Mouse (Mus musculus): Measurements from ENCODE around the gene Katnb1. TPM values are rescaled to one million over a fixed set of nuclear protein-coding genes. Genes with fewer than 3 reads are reported as not detected.

Gene Katnb1
- total and polyA plus RNA-seq, 3 experiments, result 9.8 to 19.8 (median 13.1) TPM

- H3K27me3 ChIP-seq (replicated peaks), result no peaks in the 10 kb centered on the region
- H3K36me3 ChIP-seq (replicated peaks in 1 of 2; ENCODE audit: control insufficient read depth in 1 of 2, insufficient read depth in 1 of 2, low read length in 1 of 2), result no peaks in the 10 kb centered on the region
- no peak for DNase-seq (ENCODE audit: extremely low read depth)
- no peaks in the 10 kb centered on the region for H3K79me2 ChIP-seq (replicated peaks; ENCODE audit: control insufficient read depth, extremely low read depth, insufficient read depth, poor library complexity, severe bottlenecking)
- H3K9ac ChIP-seq (ENCODE audit: insufficient read depth, low read depth), result no peak overlapping the region
- dilution Hi-C loops (cut with MboI; ENCODE audit: extremely low pct_ligation_motif_present, extremely low pct_unique_long_range_greater_than_20kb, low sequenced_read_pairs), result no loop called here
- H3K4me3 ChIP-seq (replicated peaks in 1 of 3; ENCODE audit: low read depth in 2 of 3, low read length in 2 of 3, poor library complexity in 1 of 3), result no peak overlapping the region
- no peak for TF ChIP-seq UBTF (IDR thresholded peaks at IDR 0.05; ENCODE audit: low read depth, low read length)
- TF ChIP-seq BHLHE40 (IDR thresholded peaks at IDR 0.05; ENCODE audit: low read depth, low read length), result no peak
- TF ChIP-seq MXI1 (IDR thresholded peaks at IDR 0.05; ENCODE audit: low read depth, low read length), result no peak
- TF ChIP-seq MAX (IDR thresholded peaks at IDR 0.05; ENCODE audit: low read length), result no peak
- TF ChIP-seq TBP (conservative IDR thresholded peaks at IDR 0.05; ENCODE audit: low read depth, low read length), result no peak
- TF ChIP-seq TCF12 (IDR thresholded peaks at IDR 0.05; ENCODE audit: low read depth, low read length), result no peak
- no peak for TF ChIP-seq MYC (IDR thresholded peaks at IDR 0.05; ENCODE audit: low read depth, low read length)
- no peak for TF ChIP-seq EP300 (IDR thresholded peaks at IDR 0.05; ENCODE audit: low read length)
- H3K4me2 ChIP-seq (ENCODE audit: insufficient read depth, low read depth, poor library complexity, severe bottlenecking), result no peak overlapping the region
- in situ Hi-C loops (cut with MboI; ENCODE audit: low pct_ligation_motif_present, low pct_unique_long_range_greater_than_20kb, low sequenced_read_pairs), result loop anchor here (10.0 kb wide), 1 partner anchor 68 kb away; the partner anchor contains the start of gene Kifc3
- H3K27ac ChIP-seq (ENCODE audit: insufficient read depth, low read depth), result no peak overlapping the region
- H3K4me1 ChIP-seq (ENCODE audit: control insufficient read depth in 1 of 2, insufficient read depth in 2 of 2), result peaks cover 0 to 27% of the 10 kb centered on the region in 2 experiments; a peak in 2 of 4 replicates
- no peaks in the 10 kb centered on the region for H3K9me3 ChIP-seq (replicated peaks; ENCODE audit: low read length)
Measured at GRCm38 (mm10) chr8:95137201-95137600, 56.2 kb downstream of the Katnb1 start.

- no peak overlapping the region for H3K4me2 ChIP-seq (ENCODE audit: insufficient read depth, low read depth, poor library complexity, severe bottlenecking)
- no peaks in the 10 kb centered on the region for H3K9me3 ChIP-seq (replicated peaks; ENCODE audit: low read length)
- no peaks in the 10 kb centered on the region for H3K79me2 ChIP-seq (replicated peaks; ENCODE audit: control insufficient read depth, extremely low read depth, insufficient read depth, poor library complexity, severe bottlenecking)
- H3K36me3 ChIP-seq (replicated peaks in 1 of 2; ENCODE audit: control insufficient read depth in 1 of 2, insufficient read depth in 1 of 2, low read length in 1 of 2), result no peaks in the 10 kb centered on the region
- no peak overlapping the region for H3K9ac ChIP-seq (ENCODE audit: insufficient read depth, low read depth)
- no peak overlapping the region for H3K27ac ChIP-seq (ENCODE audit: insufficient read depth, low read depth)
- in situ Hi-C loops (cut with MboI; ENCODE audit: low pct_ligation_motif_present, low pct_unique_long_range_greater_than_20kb, low sequenced_read_pairs), result loop anchor here (10.0 kb wide), 1 partner anchor 67 kb away; the partner anchor contains the start of gene Kifc3
- peaks cover 2 to 27% of the 10 kb centered on the region in 2 experiments for H3K4me1 ChIP-seq (ENCODE audit: control insufficient read depth in 1 of 2, insufficient read depth in 2 of 2)
- dilution Hi-C loops (cut with MboI; ENCODE audit: extremely low pct_ligation_motif_present, extremely low pct_unique_long_range_greater_than_20kb, low sequenced_read_pairs), result no loop called here
- DNase-seq (ENCODE audit: extremely low read depth), result no peak
- TF ChIP-seq MXI1 (IDR thresholded peaks at IDR 0.05; ENCODE audit: low read depth, low read length), result no peak
- no peak for TF ChIP-seq EP300 (IDR thresholded peaks at IDR 0.05; ENCODE audit: low read length)
- no peak for TF ChIP-seq SMC3 (IDR thresholded peaks at IDR 0.05; ENCODE audit: low read depth, low read length)
- no peak for TF ChIP-seq NELFE (IDR thresholded peaks at IDR 0.05; ENCODE audit: low read depth, low read length)
- no peak for TF ChIP-seq CHD2 (IDR thresholded peaks at IDR 0.05; ENCODE audit: low read length)
- TF ChIP-seq SIN3A (IDR thresholded peaks at IDR 0.05; ENCODE audit: low read length), result no peak
- TF ChIP-seq NRF1 (IDR thresholded peaks at IDR 0.05; ENCODE audit: low read depth, low read length), result no peak
- no peak overlapping the region for H3K4me3 ChIP-seq (replicated peaks in 1 of 3; ENCODE audit: low read depth in 2 of 3, low read length in 2 of 3, poor library complexity in 1 of 3)
- H3K27me3 ChIP-seq (replicated peaks), result no peaks in the 10 kb centered on the region
Measured at GRCm38 (mm10) chr8:95137641-95138098, 56.7 kb downstream of the Katnb1 start.
